Mouse (Mus musculus): Measurements from ENCODE around the gene Kpna6. TPM values are rescaled to one million over a fixed set of nuclear protein-coding genes. Genes with fewer than 3 reads are reported as not detected.

Kpna6 gene
- polyA plus RNA-seq, 1 experiment from 2014 or later, result 3.7 TPM

GRCm38 (mm10) chr4:129661584-129661983 lies 11.0 kb downstream of the Kpna6 start:
- ATAC-seq, result no peak
- Histone ChIP-seq H3K9ac (replicated peaks) (no peak overlapping the region), H3K9me3 (ENCODE audit: low read length) (no peaks in the 10 kb centered on the region), H3K27me3 (ENCODE audit: insufficient read depth, low read length) (no peaks in the 10 kb centered on the region), H3K4me2 (ENCODE audit: low read depth, low read length) (no peak overlapping the region), H3K4me1 (ENCODE audit: insufficient read depth) (no peaks in the 10 kb centered on the region), H3K27ac (ENCODE audit: low read depth) (no peak overlapping the region), H3K4me3 (ENCODE audit: low read depth, low read length) (no peak overlapping the region), H3K36me3 (replicated peaks; ENCODE audit: insufficient read depth, low read length) (peaks cover 46% of the 10 kb centered on the region)
- WGBS (ENCODE audit: insufficient replicate concordance), result 85% methylated on average over 3 of the region's 3 CpGs
- no peak for DNase-seq
- TF ChIP-seq CTCF (IDR thresholded peaks at IDR 0.05; ENCODE audit: low read depth), result no peak
- TF ChIP-seq EP300 (IDR thresholded peaks at IDR 0.05; ENCODE audit: low read depth), result no peak

GRCm38 (mm10) chr4:129654770-129655169 lies 17.8 kb downstream of the Kpna6 start:
- Histone ChIP-seq H3K27me3 (ENCODE audit: insufficient read depth, low read length) (no peaks in the 10 kb centered on the region), H3K4me1 (ENCODE audit: insufficient read depth) (no peaks in the 10 kb centered on the region), H3K4me2 (ENCODE audit: low read depth, low read length) (no peak overlapping the region), H3K4me3 (ENCODE audit: low read depth, low read length) (no peak overlapping the region), H3K9ac (replicated peaks) (no peak overlapping the region), H3K9me3 (ENCODE audit: low read length) (no peaks in the 10 kb centered on the region), H3K36me3 (replicated peaks; ENCODE audit: insufficient read depth, low read length) (peaks cover 73% of the 10 kb centered on the region), H3K27ac (ENCODE audit: low read depth) (no peak overlapping the region)
- no peak for TF ChIP-seq EP300 (IDR thresholded peaks at IDR 0.05; ENCODE audit: low read depth)
- no peak for TF ChIP-seq CTCF (IDR thresholded peaks at IDR 0.05; ENCODE audit: low read depth)
- DNase-seq (no peak), ATAC-seq (no peak)
- 88% methylated on average over 14 of the region's 14 CpGs for WGBS (ENCODE audit: insufficient replicate concordance)

DNA sequence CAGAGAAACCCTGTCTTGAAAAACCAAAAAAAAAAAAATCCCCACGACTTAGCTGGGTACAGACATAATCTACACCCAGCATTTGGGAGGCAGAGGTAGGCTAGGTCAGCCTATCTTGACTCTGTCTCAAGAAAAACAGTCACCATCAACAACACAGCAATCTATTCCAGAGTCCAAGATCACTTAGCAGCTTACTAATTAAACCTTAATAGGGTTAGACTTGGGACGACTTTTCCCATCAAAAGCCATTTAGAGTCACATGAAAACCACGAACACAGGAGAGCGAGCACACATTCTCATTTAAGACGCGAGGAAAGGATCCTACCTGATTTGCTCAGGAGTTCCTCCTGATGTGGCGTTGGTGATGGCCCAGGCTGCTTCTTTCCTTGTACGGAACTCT lies 22.2 kb downstream of the Kpna6 start:
- no peaks in the 10 kb centered on the region for H3K9me3 ChIP-seq (ENCODE audit: low read length)
- DNase-seq (no peak), ATAC-seq (no peak)
- no peak overlapping the region for H3K4me3 ChIP-seq (ENCODE audit: low read depth, low read length)
- no peak overlapping the region for H3K9ac ChIP-seq (replicated peaks)
- H3K36me3 ChIP-seq (replicated peaks; ENCODE audit: insufficient read depth, low read length), result peaks cover 77% of the 10 kb centered on the region
- H3K4me2 ChIP-seq (ENCODE audit: low read depth, low read length), result no peak overlapping the region
- H3K27me3 ChIP-seq (ENCODE audit: insufficient read depth, low read length), result no peaks in the 10 kb centered on the region
- WGBS (ENCODE audit: insufficient replicate concordance), result 88% methylated on average over 8 of the region's 8 CpGs
- TF ChIP-seq CTCF (IDR thresholded peaks at IDR 0.05; ENCODE audit: low read depth) (no peak), EP300 (IDR thresholded peaks at IDR 0.05; ENCODE audit: low read depth) (no peak)
- no peak overlapping the region for H3K27ac ChIP-seq (ENCODE audit: low read depth)
- H3K4me1 ChIP-seq (ENCODE audit: insufficient read depth), result no peaks in the 10 kb centered on the region

- ATAC-seq (no peak), DNase-seq (no peak)
- no peak overlapping the region for H3K4me2 ChIP-seq (ENCODE audit: low read depth, low read length)
- no peaks in the 10 kb centered on the region for H3K27me3 ChIP-seq (ENCODE audit: insufficient read depth, low read length)
- peaks cover 63% of the 10 kb centered on the region for H3K36me3 ChIP-seq (replicated peaks; ENCODE audit: insufficient read depth, low read length)
- no peak overlapping the region for H3K4me3 ChIP-seq (ENCODE audit: low read depth, low read length)
- H3K27ac ChIP-seq (ENCODE audit: low read depth), result no peak overlapping the region
- no peak overlapping the region for H3K9ac ChIP-seq (replicated peaks)
- no peaks in the 10 kb centered on the region for H3K4me1 ChIP-seq (ENCODE audit: insufficient read depth)
- TF ChIP-seq EP300 (IDR thresholded peaks at IDR 0.05; ENCODE audit: low read depth), result no peak
- no peak for TF ChIP-seq CTCF (IDR thresholded peaks at IDR 0.05; ENCODE audit: low read depth)
- H3K9me3 ChIP-seq (ENCODE audit: low read length), result no peaks in the 10 kb centered on the region
- 59% methylated on average over 1 of the region's 1 CpGs for WGBS (ENCODE audit: insufficient replicate concordance)
Observed at GRCm38 (mm10) chr4:129648656-129649055, 23.9 kb downstream of the Kpna6 start.

GRCm38 (mm10) chr4:129645204-129645603 lies 27.4 kb downstream of the Kpna6 start:
- TF ChIP-seq EP300 (IDR thresholded peaks at IDR 0.05; ENCODE audit: low read depth) (no peak), CTCF (IDR thresholded peaks at IDR 0.05; ENCODE audit: low read depth) (no peak)
- Histone ChIP-seq H3K9ac (replicated peaks) (no peak overlapping the region), H3K27ac (ENCODE audit: low read depth) (no peak overlapping the region), H3K4me3 (ENCODE audit: low read depth, low read length) (no peak overlapping the region), H3K4me2 (ENCODE audit: low read depth, low read length) (no peak overlapping the region), H3K9me3 (ENCODE audit: low read length) (no peaks in the 10 kb centered on the region), H3K4me1 (ENCODE audit: insufficient read depth) (peaks cover 6% of the 10 kb centered on the region; the same call in 1 of the 2 replicates), H3K27me3 (ENCODE audit: insufficient read depth, low read length) (no peaks in the 10 kb centered on the region), H3K36me3 (replicated peaks; ENCODE audit: insufficient read depth, low read length) (peaks cover 43% of the 10 kb centered on the region)
- DNase-seq (no peak), ATAC-seq (no peak)
- WGBS (ENCODE audit: insufficient replicate concordance), result 55% methylated on average over 6 of the region's 6 CpGs

DNA sequence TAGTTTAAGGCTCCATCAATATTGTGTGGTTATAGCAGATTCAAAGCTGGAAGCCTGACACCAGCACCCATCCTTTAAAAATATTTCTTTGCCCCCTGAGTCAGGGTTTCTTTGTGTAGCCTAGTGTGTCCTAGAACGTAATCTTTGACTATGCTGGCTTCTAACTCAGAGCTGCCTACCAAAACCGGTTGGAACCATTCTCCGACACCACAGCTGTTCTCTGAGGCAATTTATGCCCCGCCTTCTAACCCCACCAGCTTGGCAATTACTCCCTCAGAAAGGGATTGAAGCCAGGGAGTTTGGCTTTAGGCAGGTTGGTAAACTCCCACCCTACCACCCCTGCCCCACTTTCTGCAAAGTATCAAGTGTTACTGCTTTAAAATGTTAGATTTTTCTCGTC lies 30.8 kb downstream of the Kpna6 start:
- no peak overlapping the region for H3K9ac ChIP-seq (replicated peaks)
- no peaks in the 10 kb centered on the region for H3K9me3 ChIP-seq (ENCODE audit: low read length)
- peaks cover 19% of the 10 kb centered on the region for H3K4me1 ChIP-seq (ENCODE audit: insufficient read depth)
- ATAC-seq (no peak), DNase-seq (no peak)
- peaks cover 38% of the 10 kb centered on the region for H3K36me3 ChIP-seq (replicated peaks; ENCODE audit: insufficient read depth, low read length)
- no peak for TF ChIP-seq EP300 (IDR thresholded peaks at IDR 0.05; ENCODE audit: low read depth)
- TF ChIP-seq CTCF (IDR thresholded peaks at IDR 0.05; ENCODE audit: low read depth), result no peak
- H3K27me3 ChIP-seq (ENCODE audit: insufficient read depth, low read length), result no peaks in the 10 kb centered on the region
- 59% methylated on average over 5 of the region's 5 CpGs for WGBS (ENCODE audit: insufficient replicate concordance)
- peak overlapping the region; percentile 96 for H3K4me2 ChIP-seq (ENCODE audit: low read depth, low read length)
- H3K27ac ChIP-seq (ENCODE audit: low read depth), result peak overlapping the region; percentile 48; the same call in 1 of the 2 replicates
- H3K4me3 ChIP-seq (ENCODE audit: low read depth, low read length), result 0 out of 2 replicates have a peak overlapping the region, but pooled peaks have one; percentile 75
